Mouse (Mus musculus): ENCODE measurements around the gene Gsap. TPM values are rescaled to one million over a fixed set of nuclear protein-coding genes. Genes with fewer than 3 reads are reported as not detected.

Gene Gsap
- 45.1 TPM for polyA plus RNA-seq (2017; shearing (Covaris generic))

GRCm38 (mm10) chr5:21185764-21186685 is at the start of gene Gsap:
Gsap (plus strand) TSS chr5:21186255.

Other genes with a start within 250 kb of the Gsap start
- gene Rsbn1l, start 229.9 kb upstream of the Gsap start, polyA plus RNA-seq (2017; shearing (Covaris generic)): 20.2 TPM
- gene Ptpn12, start 130.3 kb upstream of the Gsap start, polyA plus RNA-seq (2017; shearing (Covaris generic)): 4.7 TPM
- 28.7 TPM for gene Fgl2, start 186.4 kb downstream of the Gsap start, polyA plus RNA-seq (2017; shearing (Covaris generic))
- gene Ccdc146, start 238.4 kb downstream of the Gsap start, polyA plus RNA-seq (2017; shearing (Covaris generic)): 0.21 TPM
- gene Fam185a, start 238.7 kb downstream of the Gsap start, polyA plus RNA-seq (2017; shearing (Covaris generic)): 2.0 TPM